Mouse (Mus musculus): ENCODE results near the gene Fbxl12. TPM values are rescaled to one million over a fixed set of nuclear protein-coding genes. Genes with fewer than 3 reads are reported as not detected.
A peak's percentile ranks its signal among the peaks of the same experiment; 100 is the strongest.
"Not testable (repeated sequence)": the region's sequence is repeated elsewhere in the genome, so short reads cannot be mapped to it uniquely, and the experiment has no call there.

Gene Fbxl12
- 7.4 and 7.6 TPM in 2 replicates for polyA plus RNA-seq (2015; fragmentation: Nextera tagmentation; extraction: Ambion mirVana)

- Histone ChIP-seq H3K27me3 (replicated peaks; ENCODE audit: control insufficient read depth, insufficient read depth, low read length) (no peaks in the 10 kb centered on the region), H3K4me3 (ENCODE audit: low read depth, low read length) (peak within 1 kb of the TSS; percentile 96), H3K4me2 (replicated peaks; ENCODE audit: low read depth) (peak within 1 kb of the TSS; percentile 97), H3K4me1 (replicated peaks; ENCODE audit: control insufficient read depth, insufficient read depth, low read length) (no peaks in the 10 kb centered on the region), H3K27ac (ENCODE audit: low read depth, low read length) (peak within 1 kb of the TSS; percentile 91), H3K9ac (ENCODE audit: low read depth, low read length) (peak within 1 kb of the TSS; percentile 87), H3K36me3 (ENCODE audit: control insufficient read depth, insufficient read depth) (peaks cover 15% of the 10 kb centered on the region), H3K9me3 (ENCODE audit: control insufficient read depth) (no peaks in the 10 kb centered on the region)
- peak; percentile 49 for ATAC-seq
- no peak for TF ChIP-seq CTCF (IDR thresholded peaks at IDR 0.05; ENCODE audit: low read depth)
- WGBS, result under 1% methylated on average over 43 of the region's 43 CpGs
Observed at GRCm38 (mm10) chr9:20644360-20645081, at the start of gene Fbxl12. Gene Fbxl12, minus strand, starts transcription at chr9:20644767.

DNA sequence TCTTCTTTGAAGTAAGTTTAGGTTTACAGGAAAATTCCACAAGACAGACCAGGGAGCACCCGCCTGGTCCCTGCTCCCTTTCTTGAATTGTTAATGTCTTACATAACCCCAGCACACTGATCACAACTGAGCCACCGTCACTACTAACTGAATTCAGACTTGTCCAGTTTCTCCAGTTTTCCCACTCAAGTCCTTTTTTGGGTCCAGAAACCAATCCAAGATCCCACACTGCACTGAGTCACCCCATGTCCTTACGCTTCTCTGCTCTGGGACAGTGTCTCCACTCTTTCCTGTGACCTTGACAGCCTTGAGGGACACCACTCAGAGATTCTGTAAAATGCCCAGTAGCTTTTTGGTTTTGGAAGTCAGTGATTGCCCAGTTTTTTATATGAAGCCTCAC, 48.3 kb upstream of the Fbxl12 start:
- H3K4me1 ChIP-seq (replicated peaks; ENCODE audit: control insufficient read depth, insufficient read depth, low read length), result no peaks in the 10 kb centered on the region
- 86% methylated on average over 3 of the region's 3 CpGs for WGBS
- TF ChIP-seq CTCF (IDR thresholded peaks at IDR 0.05; ENCODE audit: low read depth), result no peak
- H3K27ac ChIP-seq (ENCODE audit: low read depth, low read length), result no peak overlapping the region
- H3K9ac ChIP-seq (ENCODE audit: low read depth, low read length), result no peak overlapping the region
- no peaks in the 10 kb centered on the region for H3K36me3 ChIP-seq (ENCODE audit: control insufficient read depth, insufficient read depth)
- H3K4me3 ChIP-seq (ENCODE audit: low read depth, low read length), result no peak overlapping the region
- 0 out of 2 replicates have a peak, but pooled peaks cover 7% of the 10 kb centered on the region for H3K27me3 ChIP-seq (replicated peaks; ENCODE audit: control insufficient read depth, insufficient read depth, low read length)
- no peak for ATAC-seq
- no peak overlapping the region for H3K4me2 ChIP-seq (replicated peaks; ENCODE audit: low read depth)
- no peaks in the 10 kb centered on the region for H3K9me3 ChIP-seq (ENCODE audit: control insufficient read depth)

- H3K36me3 ChIP-seq (ENCODE audit: control insufficient read depth, insufficient read depth); H3K4me2 ChIP-seq (replicated peaks; ENCODE audit: low read depth); H3K27ac ChIP-seq (ENCODE audit: low read depth, low read length); H3K4me1 ChIP-seq (replicated peaks; ENCODE audit: control insufficient read depth, insufficient read depth, low read length); H3K4me3 ChIP-seq (ENCODE audit: low read depth, low read length); H3K9ac ChIP-seq (ENCODE audit: low read depth, low read length); H3K9me3 ChIP-seq (ENCODE audit: control insufficient read depth); ATAC-seq; H3K27me3 ChIP-seq (replicated peaks; ENCODE audit: control insufficient read depth, insufficient read depth, low read length): not testable (repeated sequence)
- 74% methylated on average over 2 of the region's 2 CpGs for WGBS
Observed at GRCm38 (mm10) chr9:20690449-20690848, 45.9 kb upstream of the Fbxl12 start.

- Histone ChIP-seq H3K36me3 (ENCODE audit: control insufficient read depth, insufficient read depth) (no peaks in the 10 kb centered on the region), H3K9me3 (ENCODE audit: control insufficient read depth) (no peaks in the 10 kb centered on the region), H3K9ac (ENCODE audit: low read depth, low read length) (no peak overlapping the region), H3K4me2 (replicated peaks; ENCODE audit: low read depth) (no peak overlapping the region), H3K4me1 (replicated peaks; ENCODE audit: control insufficient read depth, insufficient read depth, low read length) (no peaks in the 10 kb centered on the region), H3K27me3 (replicated peaks; ENCODE audit: control insufficient read depth, insufficient read depth, low read length) (0 out of 2 replicates have a peak, but pooled peaks cover 7% of the 10 kb centered on the region), H3K27ac (ENCODE audit: low read depth, low read length) (no peak overlapping the region), H3K4me3 (ENCODE audit: low read depth, low read length) (no peak overlapping the region)
- ATAC-seq, result no peak
- 6% methylated on average over 4 of the region's 4 CpGs for WGBS
- TF ChIP-seq CTCF (IDR thresholded peaks at IDR 0.05; ENCODE audit: low read depth), result no peak
Observed at GRCm38 (mm10) chr9:20689913-20690312, 45.3 kb upstream of the Fbxl12 start.

GRCm38 (mm10) chr9:20689403-20689802, 44.8 kb upstream of the Fbxl12 start:
- Histone ChIP-seq H3K27me3 (replicated peaks; ENCODE audit: control insufficient read depth, insufficient read depth, low read length) (0 out of 2 replicates have a peak, but pooled peaks cover 5% of the 10 kb centered on the region), H3K4me2 (replicated peaks; ENCODE audit: low read depth) (no peak overlapping the region), H3K9ac (ENCODE audit: low read depth, low read length) (no peak overlapping the region), H3K27ac (ENCODE audit: low read depth, low read length) (no peak overlapping the region), H3K4me3 (ENCODE audit: low read depth, low read length) (no peak overlapping the region), H3K36me3 (ENCODE audit: control insufficient read depth, insufficient read depth) (no peaks in the 10 kb centered on the region), H3K9me3 (ENCODE audit: control insufficient read depth) (no peaks in the 10 kb centered on the region), H3K4me1 (replicated peaks; ENCODE audit: control insufficient read depth, insufficient read depth, low read length) (no peaks in the 10 kb centered on the region)
- 38% methylated on average over 1 of the region's 1 CpGs for WGBS
- ATAC-seq, result no peak
- TF ChIP-seq CTCF (IDR thresholded peaks at IDR 0.05; ENCODE audit: low read depth), result no peak

DNA sequence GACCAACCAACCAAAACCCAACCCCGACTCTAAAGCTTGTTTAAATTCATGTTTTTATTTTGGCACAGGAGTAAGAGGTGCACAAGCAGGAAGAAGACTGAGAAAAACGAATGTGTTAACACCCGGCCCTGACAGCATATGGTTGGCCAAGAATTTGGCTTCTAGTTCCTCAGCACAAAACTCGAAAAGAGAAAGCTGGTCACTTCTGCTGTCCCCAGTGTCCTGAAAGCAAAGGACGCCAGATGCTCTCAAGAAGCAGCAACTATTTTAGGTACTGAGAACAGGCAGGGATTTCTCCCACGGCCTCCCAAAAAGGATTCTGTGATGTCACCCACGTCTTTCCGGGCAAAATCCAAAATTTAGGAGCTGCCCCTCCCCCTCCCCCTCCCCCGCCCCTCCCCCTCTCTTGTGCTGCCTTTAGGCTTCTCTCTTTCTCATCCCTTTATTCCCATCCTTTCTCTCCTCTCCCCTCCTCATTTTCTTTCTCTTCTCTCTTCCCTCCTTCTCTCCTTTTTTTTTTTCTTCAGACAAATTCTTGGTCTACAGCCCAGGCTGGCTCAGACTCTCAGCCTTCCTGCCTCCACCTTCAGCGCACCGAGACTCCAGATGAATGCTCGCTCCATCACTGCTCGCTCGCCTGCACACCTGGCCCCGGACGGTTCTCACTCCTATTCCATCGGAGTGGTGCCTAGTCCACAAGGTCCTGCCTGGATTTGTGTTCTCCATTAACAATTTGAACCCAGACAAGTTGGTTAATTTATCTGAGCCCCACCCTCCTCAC, 40.7 kb upstream of the Fbxl12 start:
- 58% methylated on average over 17 of the region's 17 CpGs for WGBS
- no peak overlapping the region for H3K9ac ChIP-seq (ENCODE audit: low read depth, low read length)
- H3K4me2 ChIP-seq (replicated peaks; ENCODE audit: low read depth), result no peak overlapping the region
- no peaks in the 10 kb centered on the region for H3K4me1 ChIP-seq (replicated peaks; ENCODE audit: control insufficient read depth, insufficient read depth, low read length)
- no peak for TF ChIP-seq CTCF (IDR thresholded peaks at IDR 0.05; ENCODE audit: low read depth)
- no peaks in the 10 kb centered on the region for H3K9me3 ChIP-seq (ENCODE audit: control insufficient read depth)
- H3K27me3 ChIP-seq (replicated peaks; ENCODE audit: control insufficient read depth, insufficient read depth, low read length), result no peaks in the 10 kb centered on the region
- ATAC-seq, result no peak
- H3K4me3 ChIP-seq (ENCODE audit: low read depth, low read length), result no peak overlapping the region
- no peaks in the 10 kb centered on the region for H3K36me3 ChIP-seq (ENCODE audit: control insufficient read depth, insufficient read depth)
- H3K27ac ChIP-seq (ENCODE audit: low read depth, low read length), result no peak overlapping the region
